Mouse (Mus musculus) liver, embryonic 14.5 days (tissue): ENCODE data around the gene Klf5. TPM values are rescaled to one million over a fixed set of nuclear protein-coding genes. Genes with fewer than 3 reads are reported as not detected.

ENCODE experiments used
- ATAC-seq: fragments of 200-750 bp; cut with Nextera tagmentation; 2 replicates; pipeline ENCODE4 v1.8.0; 2017; ENCODE audit warnings: moderate number of reproducible peaks, mild to moderate bottlenecking, moderate library complexity; ENCODE audit not compliant: insufficient read depth
- DNase-seq, 3 experiments: peaks; one replicate each; pipeline ENCODE4 v3.0.0-alpha.2; 2012 to 2013; ENCODE audit warnings: low read depth in 3 of 3, low spot score in 3 of 3
- H3K27ac ChIP-seq: fragments of 300-500 bp; sonication (generic); 2 replicates; pipeline ENCODE4 v1.5.1; 2014; ENCODE audit warnings: moderate library complexity, mild to moderate bottlenecking, control low read depth, inconsistent platforms
- H3K27me3 ChIP-seq: fragments of 300-500 bp; sonication (generic); 2 replicates; pipeline ENCODE4 v1.6.1; 2014; ENCODE audit warnings: mild to moderate bottlenecking, low read length, moderate library complexity; ENCODE audit not compliant: control insufficient read depth, insufficient read depth
- H3K36me3 ChIP-seq: fragments of 300-500 bp; sonication (generic); replicated peaks from 2 replicates; pipeline ENCODE4 v1.6.1; 2014; ENCODE audit warnings: low read depth; ENCODE audit not compliant: control insufficient read depth, insufficient read depth
- H3K4me1 ChIP-seq, 2 experiments: fragments of 200-500 bp in 1 of 2; fragments of 300-500 bp in 1 of 2; sonication (generic) in 1 of 2; replicated peaks; 2 replicates each; pipeline ENCODE4 v1.6.1; 2012 to 2014; ENCODE audit warnings: antibody characterized with exemption in 1 of 2, inconsistent platforms in 1 of 2, low read length in 1 of 2; ENCODE audit not compliant: control insufficient read depth in 2 of 2, insufficient read depth in 2 of 2
- H3K4me2 ChIP-seq: fragments of 300-500 bp; sonication (generic); 2 replicates; pipeline ENCODE4 v1.6.1; 2014; ENCODE audit warnings: low read depth, mild to moderate bottlenecking, control low read depth, moderate library complexity
- H3K4me3 ChIP-seq, 2 experiments: fragments of 200-500 bp in 1 of 2; fragments of 300-500 bp in 1 of 2; sonication (generic) in 1 of 2; 2 replicates each; pipeline ENCODE4 v1.5.1; 2012 to 2014; ENCODE audit warnings: low read depth in 2 of 2, low read length in 2 of 2, mild to moderate bottlenecking in 2 of 2, control low read depth in 1 of 2, inconsistent platforms in 1 of 2, moderate library complexity in 1 of 2; ENCODE audit not compliant: insufficient read depth in 1 of 2
- H3K9ac ChIP-seq: fragments of 300-500 bp; sonication (generic); replicated peaks from 2 replicates; pipeline ENCODE4 v1.6.1; 2014; ENCODE audit warnings: mild to moderate bottlenecking, control low read depth, moderate library complexity
- H3K9me3 ChIP-seq: fragments of 300-500 bp; sonication (generic); 2 replicates; pipeline ENCODE4 v1.6.1; 2016; ENCODE audit warnings: low read length, mixed read lengths; ENCODE audit not compliant: control insufficient read depth
- CTCF ChIP-seq: IDR thresholded peaks from 2 replicates; pipeline ENCODE4 v1.5.1; 2016; ENCODE audit warnings: antibody characterized with exemption, low read depth, control low read depth
- EP300 ChIP-seq: IDR thresholded peaks from 2 replicates; pipeline ENCODE4 v1.6.1; 2016; ENCODE audit warnings: antibody characterized with exemption, low read depth
- WGBS: fragments of 180-500 bp; shearing (Covaris S2); extraction: QIAGEN DNeasy Blood & Tissue Kit; methylation state at CpG from one replicate; pipeline ENCODE4 v1.1.7; 2014; ENCODE audit not compliant: insufficient replicate concordance; 5-methylcytosine and 5-hydroxymethylcytosine counted together
- polyA plus RNA-seq, 2 experiments: library from polyadenylated mRNA; depleted of rRNA in 1 of 2; stranded (reverse) in 1 of 2; unstranded in 1 of 2; fragments of >200 nt; fragmentation: Nextera tagmentation in 1 of 2; extraction: Ambion mirVana in 1 of 2; gene quantifications; 2 replicates each; pipeline versions ENCODE4 v1.2.1 to v1.2.3; 2012 to 2014

Klf5 gene
- polyA plus RNA-seq, 2 experiments: 0.60 to 1.3 TPM

DNA sequence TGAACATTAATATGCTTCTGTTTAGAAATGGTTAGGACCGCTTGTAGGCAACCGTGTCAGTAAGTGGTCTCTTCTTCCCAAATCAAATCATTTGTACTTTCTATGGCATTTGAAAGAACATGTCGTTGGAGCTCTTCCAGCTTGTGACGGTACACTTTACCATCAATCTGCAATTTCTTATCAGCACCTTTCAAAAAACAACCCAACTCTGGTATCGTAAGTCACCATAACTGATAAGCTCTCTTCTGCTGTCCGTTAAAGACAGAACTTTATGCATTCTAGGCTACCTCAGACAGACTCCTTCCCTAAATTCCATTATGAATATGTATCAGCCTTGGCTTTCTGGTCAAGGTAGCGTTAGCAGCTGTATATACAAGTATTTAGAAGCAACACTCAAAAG is 7.9 kb downstream of the Klf5 start:
- Histone ChIP-seq H3K27ac (no peak overlapping the region), H3K36me3 (no peaks in the 10 kb centered on the region), H3K9me3 (no peaks in the 10 kb centered on the region), H3K4me1 (peaks cover 2% of the 10 kb centered on the region in 2 experiments; a peak in 1 of 4 replicates), H3K9ac (no peak overlapping the region), H3K4me2 (no peak overlapping the region), H3K27me3 (no peaks in the 10 kb centered on the region), H3K4me3 (no peak overlapping the region)
- ATAC-seq: no peak
- TF ChIP-seq EP300 (0 out of 2 replicates have a peak, but pooled peaks have one; percentile 20), CTCF (no peak)
- 37% methylated on average over 7 of the region's 7 CpGs for WGBS
- DNase-seq: no peak

DNA sequence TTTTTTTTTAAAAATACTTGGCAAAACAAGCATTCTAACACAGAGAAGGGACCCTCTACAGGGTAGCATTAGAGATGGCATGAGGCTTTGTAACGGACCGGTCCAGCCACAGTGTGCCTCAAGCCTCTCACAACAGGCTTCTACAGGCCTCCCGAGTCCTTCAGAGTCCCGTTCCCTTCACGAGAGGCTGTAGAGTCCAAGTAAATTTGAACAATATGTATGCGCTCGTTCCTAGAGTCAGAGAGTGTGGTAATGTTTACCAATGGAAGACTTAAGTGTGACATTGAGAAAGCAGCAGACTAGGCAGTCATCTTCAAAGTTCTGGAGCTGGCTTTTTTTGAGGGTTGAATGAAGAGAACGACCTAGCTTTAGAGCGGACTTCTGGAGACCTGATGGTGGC is 11.1 kb downstream of the Klf5 start:
- 77% methylated on average over 9 of the region's 9 CpGs for WGBS
- Histone ChIP-seq H3K4me3 (no peak overlapping the region), H3K9ac (no peak overlapping the region), H3K4me1 (peaks cover 2% of the 10 kb centered on the region in 2 experiments; a peak in 1 of 4 replicates), H3K27me3 (no peaks in the 10 kb centered on the region), H3K4me2 (no peak overlapping the region), H3K36me3 (no peaks in the 10 kb centered on the region), H3K27ac (no peak overlapping the region), H3K9me3 (no peaks in the 10 kb centered on the region)
- TF ChIP-seq CTCF (no peak), EP300 (no peak)
- DNase-seq (no peak), ATAC-seq (no peak)

GRCm38 (mm10) chr14:99310358-99310757 is 11.9 kb downstream of the Klf5 start:
- ATAC-seq (no peak), DNase-seq (no peak)
- Histone ChIP-seq H3K36me3 (no peaks in the 10 kb centered on the region), H3K9me3 (no peaks in the 10 kb centered on the region), H3K4me2 (no peak overlapping the region), H3K27me3 (no peaks in the 10 kb centered on the region), H3K4me1 (peaks cover 2% of the 10 kb centered on the region in 2 experiments; a peak in 1 of 4 replicates), H3K4me3 (no peak overlapping the region), H3K9ac (no peak overlapping the region), H3K27ac (no peak overlapping the region)
- TF ChIP-seq CTCF (no peak), EP300 (no peak)
- WGBS: 70% methylated on average over 7 of the region's 7 CpGs

DNA sequence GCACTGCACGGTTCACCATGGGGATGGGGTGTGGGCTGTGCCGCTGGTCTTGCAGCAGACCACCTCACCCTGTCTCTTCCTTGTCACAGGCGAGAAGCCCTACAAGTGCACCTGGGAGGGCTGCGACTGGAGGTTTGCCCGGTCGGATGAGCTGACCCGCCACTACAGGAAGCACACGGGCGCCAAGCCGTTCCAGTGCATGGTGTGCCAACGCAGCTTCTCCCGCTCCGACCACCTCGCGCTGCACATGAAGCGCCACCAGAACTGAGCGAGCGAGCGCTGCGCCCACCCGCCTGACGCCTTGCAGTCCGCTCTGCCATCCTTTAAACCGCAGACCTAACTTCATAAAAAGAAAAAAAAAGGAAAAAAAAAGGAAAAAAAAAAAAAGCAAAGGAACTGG is 14.6 kb downstream of the Klf5 start:
- Histone ChIP-seq H3K36me3 (no peaks in the 10 kb centered on the region), H3K4me3 (no peak overlapping the region), H3K4me1 (no peaks in the 10 kb centered on the region), H3K27me3 (no peaks in the 10 kb centered on the region), H3K9ac (no peak overlapping the region), H3K4me2 (no peak overlapping the region), H3K9me3 (no peaks in the 10 kb centered on the region), H3K27ac (no peak overlapping the region)
- no peak for TF ChIP-seq CTCF
- TF ChIP-seq EP300: no peak
- DNase-seq (no peak), ATAC-seq (no peak)
- 82% methylated on average over 24 of the region's 24 CpGs for WGBS

DNA sequence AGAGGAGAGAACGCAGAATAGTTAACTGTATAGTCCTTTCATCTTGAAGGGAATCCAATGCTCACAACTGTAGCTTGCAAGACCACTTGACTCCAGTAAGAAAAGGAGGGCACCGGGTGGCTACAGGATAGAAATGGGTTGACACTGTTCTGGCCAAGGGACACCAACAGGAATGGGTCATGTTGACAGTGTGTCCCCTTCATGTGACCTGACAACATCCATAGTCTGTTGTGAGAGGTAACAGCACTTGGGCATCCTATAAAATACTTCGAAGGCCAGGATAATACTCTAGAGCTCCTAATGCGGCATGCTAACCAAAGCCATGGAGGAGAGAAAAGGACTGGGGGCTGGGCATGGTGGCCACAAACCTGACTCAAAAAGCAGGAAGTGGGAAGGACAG is 17.8 kb downstream of the Klf5 start:
- WGBS: 72% methylated on average over 4 of the region's 4 CpGs
- no peak for TF ChIP-seq CTCF
- TF ChIP-seq EP300: no peak

More for the DNA sequence above, 17.8 kb downstream of the Klf5 start:
- Histone ChIP-seq H3K36me3 (no peaks in the 10 kb centered on the region), H3K9ac (no peak overlapping the region), H3K27me3 (no peaks in the 10 kb centered on the region), H3K4me3 (no peak overlapping the region), H3K9me3 (no peaks in the 10 kb centered on the region), H3K4me1 (no peaks in the 10 kb centered on the region), H3K4me2 (no peak overlapping the region), H3K27ac (no peak overlapping the region)
- DNase-seq (no peak), ATAC-seq (no peak)
